Mouse (Mus musculus) midbrain, embryonic 16.5 days (tissue): Measurements from ENCODE around the gene Ndufc2. TPM values are rescaled to one million over a fixed set of nuclear protein-coding genes. Genes with fewer than 3 reads are reported as not detected.

Source experiments
- ATAC-seq: fragments of 200-750 bp; cut with Nextera tagmentation; 2 replicates; pipeline ENCODE4 v1.8.0; 2017; ENCODE audit warnings: moderate TSS enrichment
- H3K27ac ChIP-seq: fragments of 300-500 bp; sonication (generic); 2 replicates; pipeline ENCODE4 v1.5.1; 2014; ENCODE audit warnings: mild to moderate bottlenecking, low read length, mixed read lengths
- H3K27me3 ChIP-seq: fragments of 300-500 bp; sonication (generic); 2 replicates; pipeline ENCODE4 v1.6.1; 2014; ENCODE audit warnings: low read depth, low read length, mixed read lengths; ENCODE audit not compliant: control insufficient read depth, insufficient read depth
- H3K36me3 ChIP-seq: fragments of 300-500 bp; sonication (generic); 2 replicates; pipeline ENCODE4 v1.6.1; 2014; ENCODE audit warnings: mild to moderate bottlenecking, low read length, moderate library complexity, mixed read lengths; ENCODE audit not compliant: control insufficient read depth, insufficient read depth
- H3K4me1 ChIP-seq: fragments of 300-500 bp; sonication (generic); 2 replicates; pipeline ENCODE4 v1.6.1; 2014; ENCODE audit warnings: mild to moderate bottlenecking, low read length, mixed read lengths; ENCODE audit not compliant: control insufficient read depth, insufficient read depth
- H3K4me2 ChIP-seq: fragments of 300-500 bp; sonication (generic); 2 replicates; pipeline ENCODE4 v1.6.1; 2014; ENCODE audit warnings: mild to moderate bottlenecking, low read length, mixed read lengths
- H3K4me3 ChIP-seq: fragments of 300-500 bp; sonication (generic); 2 replicates; pipeline ENCODE4 v1.5.1; 2014; ENCODE audit warnings: low read depth, mild to moderate bottlenecking, low read length, moderate library complexity, mixed read lengths
- H3K9ac ChIP-seq: fragments of 300-500 bp; sonication (generic); 2 replicates; pipeline ENCODE4 v1.6.1; 2014; ENCODE audit warnings: low read depth, low read length, mixed read lengths
- H3K9me3 ChIP-seq: fragments of 300-500 bp; sonication (generic); replicated peaks from 2 replicates; pipeline ENCODE4 v1.6.1; 2014; ENCODE audit warnings: mild to moderate bottlenecking, low read length, mixed read lengths; ENCODE audit not compliant: control insufficient read depth, poor library complexity, severe bottlenecking
- WGBS: fragments of 180-500 bp; shearing (Covaris S2); extraction: QIAGEN DNeasy Blood & Tissue Kit; methylation state at CpG from one replicate; pipeline ENCODE4 v1.1.7; 2014; 5-methylcytosine and 5-hydroxymethylcytosine counted together
- polyA plus RNA-seq: library from polyadenylated mRNA; unstranded; fragments of >200 nt; fragmentation: Nextera tagmentation; extraction: Ambion mirVana; gene quantifications from 2 replicates; pipeline ENCODE4 v1.2.1, GENCODE M21; 2015

Gene Ndufc2
- polyA plus RNA-seq, 1 experiment from 2014 or later, result 456 TPM

DNA sequence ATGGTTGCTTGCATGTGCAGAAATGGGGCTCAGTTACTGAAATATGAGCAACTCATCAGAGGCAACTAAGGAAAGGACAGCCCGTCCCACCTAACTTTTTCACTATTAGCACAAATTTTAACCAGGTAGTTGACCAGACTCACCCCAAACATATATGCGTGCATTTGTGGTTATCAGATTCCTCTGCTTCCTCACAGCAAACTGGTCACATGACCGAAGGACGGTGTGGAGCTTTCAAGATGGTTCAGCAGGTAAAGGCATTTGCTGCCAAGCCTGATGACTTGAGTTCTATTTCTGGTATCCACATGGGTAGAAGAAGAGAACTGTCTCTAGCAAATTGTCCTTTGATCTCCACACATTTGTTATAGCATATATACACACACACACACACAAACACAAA is 41.5 kb upstream of the Ndufc2 start:
- Histone ChIP-seq H3K27ac (no peak overlapping the region), H3K36me3 (no peaks in the 10 kb centered on the region), H3K9ac (no peak overlapping the region), H3K4me3 (no peak overlapping the region), H3K9me3 (no peaks in the 10 kb centered on the region), H3K4me2 (no peak overlapping the region), H3K4me1 (no peaks in the 10 kb centered on the region), H3K27me3 (no peaks in the 10 kb centered on the region)
- ATAC-seq, result no peak
- WGBS, result 91% methylated on average over 4 of the region's 4 CpGs

DNA sequence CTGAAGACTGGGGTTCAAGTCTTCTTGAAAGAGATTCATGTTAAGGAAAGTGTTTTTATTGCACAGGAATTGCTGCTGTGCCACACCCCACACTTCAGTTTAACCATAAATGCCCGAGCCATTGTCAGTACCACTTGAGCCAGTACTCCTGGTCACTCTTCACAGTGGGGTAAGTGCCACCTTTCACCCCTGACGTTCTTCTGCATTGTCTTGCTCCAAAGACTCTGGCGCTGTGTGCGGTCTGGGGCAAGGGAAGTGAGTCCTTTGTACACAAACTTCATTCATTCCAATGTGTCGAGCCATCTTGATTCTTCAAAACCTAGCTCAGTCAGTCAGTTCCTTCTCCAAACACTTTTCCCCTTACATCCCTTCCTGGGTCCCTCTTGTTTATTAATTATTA is 39.6 kb upstream of the Ndufc2 start:
- WGBS, result 69% methylated on average over 5 of the region's 5 CpGs
- Histone ChIP-seq H3K4me3 (no peak overlapping the region), H3K4me2 (no peak overlapping the region), H3K9ac (no peak overlapping the region), H3K27ac (no peak overlapping the region), H3K4me1 (no peaks in the 10 kb centered on the region), H3K9me3 (no peaks in the 10 kb centered on the region), H3K36me3 (no peaks in the 10 kb centered on the region), H3K27me3 (no peaks in the 10 kb centered on the region)
- no peak for ATAC-seq

DNA sequence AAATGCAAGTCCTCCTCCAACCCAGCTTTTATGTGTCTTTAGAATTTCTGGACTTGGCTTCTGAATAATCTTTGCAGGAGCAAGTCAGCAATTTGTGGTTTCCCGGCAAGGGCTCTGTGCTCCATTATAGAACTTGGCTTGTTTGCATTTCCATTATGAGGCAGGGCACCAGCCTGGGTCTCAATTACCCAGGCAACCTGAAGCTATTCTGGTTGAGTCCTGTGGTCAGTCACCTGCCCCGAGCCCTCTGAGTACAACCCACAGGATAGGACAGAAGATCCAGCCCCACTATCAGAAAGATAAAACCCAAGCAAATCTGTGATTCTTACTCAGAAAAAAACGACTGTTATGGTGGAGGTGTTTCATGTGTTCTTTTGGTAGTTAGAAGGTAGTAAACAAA is 38.8 kb upstream of the Ndufc2 start:
- Histone ChIP-seq H3K9me3 (no peaks in the 10 kb centered on the region), H3K4me1 (no peaks in the 10 kb centered on the region), H3K27me3 (no peaks in the 10 kb centered on the region), H3K4me2 (no peak overlapping the region), H3K27ac (no peak overlapping the region), H3K36me3 (no peaks in the 10 kb centered on the region), H3K9ac (no peak overlapping the region), H3K4me3 (no peak overlapping the region)
- ATAC-seq, result no peak
- 51% methylated on average over 3 of the region's 3 CpGs for WGBS

- H3K27ac ChIP-seq, result no peak overlapping the region
- H3K9me3 ChIP-seq, result no peaks in the 10 kb centered on the region
- no peak overlapping the region for H3K4me2 ChIP-seq
- H3K27me3 ChIP-seq, result no peaks in the 10 kb centered on the region
- 29% methylated on average over 4 of the region's 4 CpGs for WGBS
- H3K36me3 ChIP-seq, result no peaks in the 10 kb centered on the region
- H3K4me3 ChIP-seq, result no peak overlapping the region
- no peak overlapping the region for H3K9ac ChIP-seq
- ATAC-seq, result no peak
- H3K4me1 ChIP-seq, result no peaks in the 10 kb centered on the region
Measured at GRCm38 (mm10) chr7:97361467-97361866, 38.3 kb upstream of the Ndufc2 start.

- Histone ChIP-seq H3K4me3 (no peak overlapping the region), H3K9me3 (no peaks in the 10 kb centered on the region), H3K36me3 (no peaks in the 10 kb centered on the region), H3K9ac (no peak overlapping the region), H3K4me1 (peaks cover 1% of the 10 kb centered on the region), H3K4me2 (no peak overlapping the region), H3K27me3 (no peaks in the 10 kb centered on the region), H3K27ac (no peak overlapping the region)
- ATAC-seq, result no peak
- WGBS, result 81% methylated on average over 1 of the region's 1 CpGs
Measured at GRCm38 (mm10) chr7:97365887-97366286, 33.9 kb upstream of the Ndufc2 start.

- H3K27me3 ChIP-seq, result no peaks in the 10 kb centered on the region
- no peak overlapping the region for H3K4me2 ChIP-seq
- H3K4me1 ChIP-seq, result peaks cover 11% of the 10 kb centered on the region
- H3K27ac ChIP-seq, result no peak overlapping the region
- no peaks in the 10 kb centered on the region for H3K9me3 ChIP-seq
- H3K9ac ChIP-seq, result no peak overlapping the region
- no peak overlapping the region for H3K4me3 ChIP-seq
- WGBS, result 96% methylated on average over 9 of the region's 9 CpGs
- ATAC-seq, result no peak
- 0 out of 2 replicates have a peak, but pooled peaks cover 9% of the 10 kb centered on the region for H3K36me3 ChIP-seq
Measured at GRCm38 (mm10) chr7:97375101-97375500, 24.7 kb upstream of the Ndufc2 start.

DNA sequence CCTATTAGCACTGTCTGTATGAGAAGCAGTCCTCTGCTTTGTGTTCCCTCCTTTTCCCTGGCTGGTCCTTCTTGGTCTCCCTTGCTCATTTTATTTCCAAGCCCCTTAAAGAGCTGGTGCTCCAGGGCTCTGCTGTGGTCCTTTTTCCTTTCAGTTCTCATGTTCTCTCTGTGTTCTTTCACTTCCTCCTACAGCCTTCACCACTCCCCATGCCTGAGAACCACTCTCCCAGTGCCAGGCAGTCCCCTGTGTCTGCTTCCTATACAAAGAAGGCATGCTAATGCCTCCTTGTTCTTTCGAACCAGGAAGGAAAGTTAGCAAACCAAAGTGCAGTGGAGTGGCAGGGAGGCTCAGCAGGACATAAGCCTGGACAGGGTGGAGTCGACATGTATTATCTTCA is 23.9 kb upstream of the Ndufc2 start:
- no peak for ATAC-seq
- H3K9ac ChIP-seq, result no peak overlapping the region
- no peaks in the 10 kb centered on the region for H3K27me3 ChIP-seq
- H3K4me2 ChIP-seq, result no peak overlapping the region
- peaks cover 10% of the 10 kb centered on the region for H3K4me1 ChIP-seq
- H3K4me3 ChIP-seq, result no peak overlapping the region
- peaks cover 9% of the 10 kb centered on the region; the same call in 1 of the 2 replicates for H3K36me3 ChIP-seq
- WGBS, result 84% methylated on average over 2 of the region's 2 CpGs
- H3K27ac ChIP-seq, result no peak overlapping the region
- no peaks in the 10 kb centered on the region for H3K9me3 ChIP-seq

DNA sequence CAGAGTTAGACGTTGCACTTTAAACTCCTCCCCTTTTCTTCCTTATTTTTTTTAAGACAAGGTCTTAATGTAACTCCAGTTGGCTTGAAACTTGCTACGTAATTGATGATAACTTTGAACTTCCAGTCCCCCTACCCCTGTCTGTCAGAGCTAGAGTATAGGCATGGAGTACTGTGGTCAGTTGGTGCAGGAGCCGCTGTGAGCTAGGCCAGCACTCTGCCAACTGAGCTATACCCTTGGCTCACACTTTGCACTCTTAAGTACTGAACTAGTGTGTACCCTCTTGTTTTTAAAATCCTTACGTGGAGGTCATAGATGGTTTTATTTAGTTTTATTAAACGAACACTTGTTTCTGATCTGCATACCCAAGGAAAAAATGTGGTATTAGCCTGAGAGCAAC is 20.5 kb upstream of the Ndufc2 start:
- Histone ChIP-seq H3K9ac (no peak overlapping the region), H3K36me3 (peaks cover 20% of the 10 kb centered on the region), H3K27ac (no peak overlapping the region), H3K27me3 (no peaks in the 10 kb centered on the region), H3K9me3 (no peaks in the 10 kb centered on the region), H3K4me2 (no peak overlapping the region), H3K4me1 (no peaks in the 10 kb centered on the region), H3K4me3 (no peak overlapping the region)
- ATAC-seq, result no peak
- 97% methylated on average over 5 of the region's 5 CpGs for WGBS

GRCm38 (mm10) chr7:97380500-97381123 is 19.2 kb upstream of the Ndufc2 start:
- Histone ChIP-seq H3K9me3 (no peaks in the 10 kb centered on the region), H3K27me3 (no peaks in the 10 kb centered on the region), H3K27ac (no peak overlapping the region), H3K4me1 (no peaks in the 10 kb centered on the region), H3K4me2 (no peak overlapping the region), H3K36me3 (peaks cover 20% of the 10 kb centered on the region), H3K4me3 (no peak overlapping the region), H3K9ac (no peak overlapping the region)
- no peak for ATAC-seq
- WGBS, result 96% methylated on average over 5 of the region's 5 CpGs
